Mouse (Mus musculus): Measurements from ENCODE around the gene Trim10. TPM values are rescaled to one million over a fixed set of nuclear protein-coding genes. Genes with fewer than 3 reads are reported as not detected.

Trim10 gene
- polyA plus RNA-seq, 2 experiments, result 0.91 to 2.7 TPM

DNA sequence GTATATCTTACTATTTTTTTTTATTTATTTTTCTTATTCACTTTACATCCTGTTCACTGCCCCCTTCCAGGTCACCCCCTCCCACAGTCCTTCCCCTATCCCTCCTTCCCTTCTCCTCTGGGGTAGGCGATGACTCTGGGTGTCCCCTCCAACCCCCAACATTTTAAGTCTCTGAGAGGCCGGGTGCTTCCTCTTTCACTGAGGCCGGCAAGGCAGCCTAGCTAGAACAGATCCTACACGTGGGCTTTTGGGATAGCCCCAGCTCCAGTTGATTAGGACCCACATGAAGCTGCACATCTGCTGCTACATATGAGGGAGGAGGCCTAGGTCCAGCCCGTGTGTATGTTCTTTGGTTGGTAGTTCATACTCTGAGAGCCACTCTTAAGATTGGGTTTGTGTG lies 30.4 kb upstream of the Trim10 start:
- peaks cover 8% of the 10 kb centered on the region; the same call in 1 of the 2 replicates for H3K36me3 ChIP-seq (ENCODE audit: control insufficient read depth, insufficient read depth, low read length)
- DNase-seq (ENCODE audit: low spot score), result no peak
- no peak overlapping the region for H3K4me2 ChIP-seq (replicated peaks; ENCODE audit: low read depth, low read length, severe bottlenecking)
- no peak for ATAC-seq (ENCODE audit: low FRiP score, low read depth)
- no peak overlapping the region for H3K4me3 ChIP-seq (replicated peaks; ENCODE audit: low read length)
- no peaks in the 10 kb centered on the region for H3K27me3 ChIP-seq (ENCODE audit: control insufficient read depth, insufficient read depth, low read length)
- no peak overlapping the region for H3K27ac ChIP-seq (replicated peaks; ENCODE audit: low read depth, low read length)
- H3K9ac ChIP-seq (ENCODE audit: low read depth, low read length, severe bottlenecking), result no peak overlapping the region
- peaks cover 10% of the 10 kb centered on the region for H3K4me1 ChIP-seq (ENCODE audit: control insufficient read depth, insufficient read depth, low read length)
- no peaks in the 10 kb centered on the region for H3K9me3 ChIP-seq (ENCODE audit: control insufficient read depth, low read length)
- TF ChIP-seq POLR2A (IDR thresholded peaks at IDR 0.05; ENCODE audit: borderline replicate concordance, extremely low read depth, insufficient read depth, insufficient read length), result no peak
- 79% methylated on average over 5 of the region's 5 CpGs for WGBS

- no peak overlapping the region for H3K4me3 ChIP-seq (replicated peaks; ENCODE audit: low read length)
- DNase-seq (ENCODE audit: low spot score) (no peak), ATAC-seq (ENCODE audit: low FRiP score, low read depth) (no peak)
- H3K4me2 ChIP-seq (replicated peaks; ENCODE audit: low read depth, low read length, severe bottlenecking), result no peak overlapping the region
- no peak for TF ChIP-seq POLR2A (IDR thresholded peaks at IDR 0.05; ENCODE audit: borderline replicate concordance, extremely low read depth, insufficient read depth, insufficient read length)
- 57% methylated on average over 3 of the region's 3 CpGs for WGBS
- no peak overlapping the region for H3K27ac ChIP-seq (replicated peaks; ENCODE audit: low read depth, low read length)
- H3K4me1 ChIP-seq (ENCODE audit: control insufficient read depth, insufficient read depth, low read length), result peaks cover 10% of the 10 kb centered on the region
- H3K27me3 ChIP-seq (ENCODE audit: control insufficient read depth, insufficient read depth, low read length), result no peaks in the 10 kb centered on the region
- no peaks in the 10 kb centered on the region for H3K9me3 ChIP-seq (ENCODE audit: control insufficient read depth, low read length)
- no peak overlapping the region for H3K9ac ChIP-seq (ENCODE audit: low read depth, low read length, severe bottlenecking)
- H3K36me3 ChIP-seq (ENCODE audit: control insufficient read depth, insufficient read depth, low read length), result peaks cover 8% of the 10 kb centered on the region; the same call in 1 of the 2 replicates
These were observed 29.4 kb upstream of the Trim10 start for GRCm38 (mm10) chr17:36839931-36840330.

DNA sequence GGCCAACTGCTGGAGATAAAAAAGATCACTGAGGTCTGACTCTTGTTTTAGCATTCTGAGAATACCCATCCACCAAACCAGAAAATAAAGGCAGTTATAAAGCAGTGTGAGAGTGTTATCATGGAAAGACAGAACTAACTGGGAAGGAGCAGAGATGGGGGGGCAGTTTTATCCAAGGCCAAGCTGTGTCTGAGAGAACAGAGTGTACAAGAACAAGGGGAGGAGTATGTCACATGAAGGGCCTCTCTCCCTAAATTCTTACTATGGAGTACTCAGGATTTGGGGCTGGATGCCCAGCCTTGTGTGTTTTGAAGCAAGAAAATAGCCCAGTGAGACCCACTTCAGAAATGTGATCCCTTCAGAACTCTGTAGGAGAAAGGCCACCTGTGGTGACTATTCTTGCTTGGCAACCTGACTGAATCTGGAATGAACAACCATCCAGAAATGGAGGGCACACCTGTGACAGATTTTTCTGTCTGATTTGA lies 28.4 kb upstream of the Trim10 start:
- Histone ChIP-seq H3K27me3 (ENCODE audit: control insufficient read depth, insufficient read depth, low read length) (no peaks in the 10 kb centered on the region), H3K4me3 (replicated peaks; ENCODE audit: low read length) (no peak overlapping the region), H3K36me3 (ENCODE audit: control insufficient read depth, insufficient read depth, low read length) (peaks cover 8% of the 10 kb centered on the region; the same call in 1 of the 2 replicates), H3K4me1 (ENCODE audit: control insufficient read depth, insufficient read depth, low read length) (peaks cover 7% of the 10 kb centered on the region), H3K27ac (replicated peaks; ENCODE audit: low read depth, low read length) (no peak overlapping the region), H3K9me3 (ENCODE audit: control insufficient read depth, low read length) (no peaks in the 10 kb centered on the region), H3K4me2 (replicated peaks; ENCODE audit: low read depth, low read length, severe bottlenecking) (no peak overlapping the region), H3K9ac (ENCODE audit: low read depth, low read length, severe bottlenecking) (no peak overlapping the region)
- DNase-seq (ENCODE audit: low spot score) (no peak), ATAC-seq (ENCODE audit: low FRiP score, low read depth) (no peak)
- TF ChIP-seq POLR2A (IDR thresholded peaks at IDR 0.05; ENCODE audit: borderline replicate concordance, extremely low read depth, insufficient read depth, insufficient read length), result no peak

GRCm38 (mm10) chr17:36843696-36844095 lies 25.7 kb upstream of the Trim10 start:
- Histone ChIP-seq H3K4me3 (replicated peaks; ENCODE audit: low read length) (no peak overlapping the region), H3K9me3 (ENCODE audit: control insufficient read depth, low read length) (no peaks in the 10 kb centered on the region), H3K9ac (ENCODE audit: low read depth, low read length, severe bottlenecking) (no peak overlapping the region), H3K27ac (replicated peaks; ENCODE audit: low read depth, low read length) (no peak overlapping the region), H3K4me1 (ENCODE audit: control insufficient read depth, insufficient read depth, low read length) (no peaks in the 10 kb centered on the region; the same call in 1 of the 2 replicates), H3K27me3 (ENCODE audit: control insufficient read depth, insufficient read depth, low read length) (no peaks in the 10 kb centered on the region), H3K36me3 (ENCODE audit: control insufficient read depth, insufficient read depth, low read length) (peaks cover 8% of the 10 kb centered on the region; the same call in 1 of the 2 replicates), H3K4me2 (replicated peaks; ENCODE audit: low read depth, low read length, severe bottlenecking) (no peak overlapping the region)
- WGBS, result 81% methylated on average over 7 of the region's 7 CpGs
- no peak for DNase-seq (ENCODE audit: low spot score)
- no peak for TF ChIP-seq POLR2A (IDR thresholded peaks at IDR 0.05; ENCODE audit: borderline replicate concordance, extremely low read depth, insufficient read depth, insufficient read length)
- ATAC-seq (ENCODE audit: low FRiP score, low read depth), result no peak

DNA sequence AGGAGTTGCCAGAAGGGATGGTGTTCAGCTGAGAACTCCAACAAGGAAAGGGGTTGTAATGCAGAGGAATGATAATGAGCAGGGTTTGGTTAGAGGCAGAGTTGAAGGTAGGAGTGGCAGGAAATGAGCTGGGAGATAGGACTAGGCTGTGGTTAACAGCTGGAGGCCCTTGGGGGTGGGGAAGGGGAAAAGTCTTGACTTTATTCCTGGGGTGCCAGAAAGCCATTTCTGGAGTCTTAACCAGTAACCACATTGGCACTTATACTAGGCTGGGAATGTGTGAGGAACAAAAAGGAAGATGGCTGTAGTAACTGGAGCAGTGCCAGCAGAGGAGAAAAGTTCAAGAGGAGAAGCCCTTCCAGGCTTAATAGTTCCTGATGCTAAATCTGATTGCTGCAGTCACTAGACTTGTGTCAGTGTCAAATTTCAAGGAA lies 25.1 kb upstream of the Trim10 start:
- no peak overlapping the region for H3K9ac ChIP-seq (ENCODE audit: low read depth, low read length, severe bottlenecking)
- peaks cover 4% of the 10 kb centered on the region; the same call in 1 of the 2 replicates for H3K36me3 ChIP-seq (ENCODE audit: control insufficient read depth, insufficient read depth, low read length)
- no peak for ATAC-seq (ENCODE audit: low FRiP score, low read depth)
- no peaks in the 10 kb centered on the region; the same call in 1 of the 2 replicates for H3K4me1 ChIP-seq (ENCODE audit: control insufficient read depth, insufficient read depth, low read length)
- no peak overlapping the region for H3K27ac ChIP-seq (replicated peaks; ENCODE audit: low read depth, low read length)
- no peak for DNase-seq (ENCODE audit: low spot score)
- no peak overlapping the region for H3K4me2 ChIP-seq (replicated peaks; ENCODE audit: low read depth, low read length, severe bottlenecking)
- TF ChIP-seq POLR2A (IDR thresholded peaks at IDR 0.05; ENCODE audit: borderline replicate concordance, extremely low read depth, insufficient read depth, insufficient read length), result no peak
- H3K4me3 ChIP-seq (replicated peaks; ENCODE audit: low read length), result no peak overlapping the region
- no peaks in the 10 kb centered on the region for H3K27me3 ChIP-seq (ENCODE audit: control insufficient read depth, insufficient read depth, low read length)
- no peaks in the 10 kb centered on the region for H3K9me3 ChIP-seq (ENCODE audit: control insufficient read depth, low read length)

Data from limb, embryonic 14.5 days (tissue).